Mouse (Mus musculus): ENCODE measurements around the gene Nckap1l. TPM values are rescaled to one million over a fixed set of nuclear protein-coding genes. Genes with fewer than 3 reads are reported as not detected.
"Not testable (repeated sequence)": the region's sequence is repeated elsewhere in the genome, so short reads cannot be mapped to it uniquely, and the experiment has no call there.

The Nckap1l gene
- polyA plus RNA-seq (2015; fragmentation: Nextera tagmentation; extraction: Ambion mirVana), result 1.9 and 2.0 TPM in 2 replicates

DNA sequence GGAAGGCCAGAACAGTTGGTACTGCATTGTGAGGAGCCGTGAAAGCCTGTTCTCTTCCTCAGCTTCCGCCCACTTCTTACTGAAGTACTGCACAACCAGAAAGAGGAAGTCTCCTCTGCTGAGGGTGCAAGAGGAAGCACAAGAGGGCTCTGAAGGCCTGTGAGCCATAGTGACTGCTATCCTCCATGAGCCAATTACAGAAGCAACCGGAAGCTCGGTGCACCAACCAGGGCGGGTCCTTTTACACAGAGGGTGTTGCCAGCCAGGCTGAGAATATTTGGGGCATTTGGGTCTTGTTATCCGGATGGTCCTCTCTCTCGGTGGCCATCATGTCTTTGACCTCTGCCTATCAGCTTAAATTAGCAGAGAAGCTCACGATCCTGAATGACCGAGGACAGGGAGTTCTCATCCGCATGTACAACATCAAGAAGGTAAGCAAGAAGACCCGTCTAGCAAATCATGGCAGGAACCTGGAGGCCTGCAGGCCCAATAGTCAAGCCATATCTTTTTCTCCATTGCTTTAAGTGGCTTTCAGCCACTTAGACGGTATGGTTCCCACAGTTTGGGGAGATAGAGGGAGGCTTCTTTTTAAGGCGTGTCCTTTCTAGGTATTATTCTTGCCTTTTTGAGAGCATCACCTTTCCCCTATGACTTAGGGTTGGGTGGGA, at the start of gene Nckap1l:
Gene Nckap1l (plus strand): TSS at position 244 of the 668 bp plus-strand sequence.
- Histone ChIP-seq H3K27ac (replicated peaks) (no peak within 1 kb of the TSS), H3K4me3 (no peak within 1 kb of the TSS), H3K4me1 (replicated peaks) (no peaks in the 10 kb centered on the region), H3K9me3 (no peaks in the 10 kb centered on the region), H3K36me3 (no peaks in the 10 kb centered on the region), H3K27me3 (no peaks in the 10 kb centered on the region), H3K4me2 (no peak within 1 kb of the TSS), H3K9ac (no peak within 1 kb of the TSS)
- 93% methylated on average over 13 of the region's 13 CpGs for WGBS
- ATAC-seq (ENCODE audit: low FRiP score, low read depth), result no peak

DNA sequence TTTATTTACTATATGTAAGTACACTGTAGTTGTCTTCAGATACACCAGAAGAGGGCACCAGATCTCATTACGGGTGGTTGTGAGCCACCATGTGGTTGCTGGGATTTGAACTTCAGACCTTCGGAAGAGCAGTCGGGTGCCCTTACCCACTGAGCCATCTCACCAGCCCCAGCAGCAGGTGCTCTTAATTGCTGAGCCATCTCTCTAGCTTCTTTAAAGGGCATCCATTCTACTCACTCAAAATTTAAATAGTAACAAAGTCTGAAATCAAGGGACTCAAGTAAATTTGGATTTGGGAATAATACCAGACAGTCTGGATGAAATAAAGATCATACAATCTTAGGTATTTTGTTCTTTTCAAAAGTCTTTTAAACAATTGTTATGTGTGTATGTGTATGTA, 48.0 kb upstream of the Nckap1l start:
- ATAC-seq (ENCODE audit: low FRiP score, low read depth); H3K9ac ChIP-seq: not testable (repeated sequence)
- WGBS, result 87% methylated on average over 2 of the region's 3 CpGs

DNA sequence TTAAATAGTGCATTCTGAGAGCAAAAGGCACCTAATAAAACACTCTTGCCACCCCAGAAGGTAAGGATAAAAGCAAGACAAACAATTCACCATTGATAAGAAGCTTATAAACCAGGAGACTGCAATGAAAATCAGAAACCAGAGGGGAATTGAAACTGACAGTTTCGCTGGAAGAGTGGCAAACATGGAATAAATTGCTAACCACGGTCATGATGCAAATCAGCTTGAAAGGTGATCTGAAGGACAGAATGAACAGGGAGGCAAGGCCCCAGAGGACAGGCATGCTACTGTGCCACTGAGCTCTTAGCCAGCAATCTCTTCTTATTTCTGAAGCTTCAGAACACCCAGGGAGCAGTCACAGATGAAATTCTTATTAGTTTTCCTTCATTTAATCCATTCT, 26.6 kb upstream of the Nckap1l start:
- H3K9me3 ChIP-seq, result no peaks in the 10 kb centered on the region
- H3K4me3 ChIP-seq, result no peak overlapping the region
- ATAC-seq (ENCODE audit: low FRiP score, low read depth), result no peak
- H3K27ac ChIP-seq (replicated peaks), result no peak overlapping the region
- no peaks in the 10 kb centered on the region for H3K36me3 ChIP-seq
- H3K4me1 ChIP-seq (replicated peaks), result no peaks in the 10 kb centered on the region
- H3K4me2 ChIP-seq, result no peak overlapping the region
- H3K9ac ChIP-seq, result no peak overlapping the region
- H3K27me3 ChIP-seq, result no peaks in the 10 kb centered on the region
- 48% methylated on average over 2 of the region's 2 CpGs for WGBS

More for the DNA sequence above, 48.0 kb upstream of the Nckap1l start:
- H3K4me1 ChIP-seq (replicated peaks); H3K27ac ChIP-seq (replicated peaks); H3K9me3 ChIP-seq; H3K36me3 ChIP-seq; H3K4me3 ChIP-seq; H3K27me3 ChIP-seq; H3K4me2 ChIP-seq: not testable (repeated sequence)

DNA sequence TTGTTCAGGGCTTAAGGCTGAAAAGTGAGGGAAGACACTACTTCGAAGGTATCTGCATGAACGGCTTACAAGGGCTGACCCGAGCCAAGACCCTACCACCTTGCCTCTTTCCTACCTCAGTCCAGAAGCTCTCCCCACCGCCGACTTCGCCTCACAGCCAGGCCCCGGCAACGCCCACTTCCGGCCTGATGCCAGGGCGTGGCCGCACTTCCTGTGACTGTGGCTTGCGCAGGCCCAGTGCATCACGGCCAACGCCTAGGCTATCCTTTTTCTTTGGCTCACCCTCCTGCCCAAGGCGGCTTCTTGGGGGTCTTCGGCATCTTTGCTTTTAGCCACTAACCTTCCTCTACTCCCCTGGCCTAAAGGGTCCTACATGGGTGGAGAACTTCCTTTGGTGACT, 23.4 kb upstream of the Nckap1l start, which contains the start of gene Gtsf1:
Gene Gtsf1 (minus strand): TSS at position 230 of the 400 bp plus-strand sequence.
- no peak for ATAC-seq (ENCODE audit: low FRiP score, low read depth)
- no peak within 1 kb of the TSS for H3K27ac ChIP-seq (replicated peaks)
- H3K27me3 ChIP-seq, result no peaks in the 10 kb centered on the region
- H3K9ac ChIP-seq, result no peak within 1 kb of the TSS
- H3K4me3 ChIP-seq, result no peak within 1 kb of the TSS
- H3K4me2 ChIP-seq, result no peak within 1 kb of the TSS
- H3K4me1 ChIP-seq (replicated peaks), result no peaks in the 10 kb centered on the region
- H3K9me3 ChIP-seq, result no peaks in the 10 kb centered on the region
- WGBS, result 95% methylated on average over 16 of the region's 16 CpGs
- no peaks in the 10 kb centered on the region for H3K36me3 ChIP-seq

DNA sequence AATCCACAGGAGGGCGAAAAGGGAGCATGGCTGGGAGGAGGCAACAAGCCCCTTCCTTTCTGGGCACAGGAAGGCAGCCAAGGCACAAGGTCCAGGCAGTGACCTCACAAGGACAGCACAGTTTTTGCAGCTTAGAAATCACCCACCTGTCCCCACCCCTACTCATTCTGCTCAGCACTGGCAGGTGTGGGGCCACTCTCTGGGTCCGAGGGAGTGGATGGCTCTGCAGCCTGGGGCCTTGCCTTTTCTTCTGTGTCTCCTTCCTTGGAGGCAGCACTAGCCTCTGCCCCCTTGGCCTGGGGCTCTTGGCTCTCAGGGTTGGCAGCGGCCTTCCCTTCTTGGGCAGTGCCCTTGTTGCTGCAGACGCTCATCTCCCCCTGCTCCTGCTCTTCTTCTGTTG, 7.6 kb upstream of the Nckap1l start:
- not testable (repeated sequence) for H3K4me1 ChIP-seq (replicated peaks); H3K9me3 ChIP-seq; H3K4me3 ChIP-seq; H3K27me3 ChIP-seq; H3K27ac ChIP-seq (replicated peaks); H3K9ac ChIP-seq; ATAC-seq (ENCODE audit: low FRiP score, low read depth); H3K36me3 ChIP-seq; H3K4me2 ChIP-seq
- 89% methylated on average over 4 of the region's 4 CpGs for WGBS

DNA sequence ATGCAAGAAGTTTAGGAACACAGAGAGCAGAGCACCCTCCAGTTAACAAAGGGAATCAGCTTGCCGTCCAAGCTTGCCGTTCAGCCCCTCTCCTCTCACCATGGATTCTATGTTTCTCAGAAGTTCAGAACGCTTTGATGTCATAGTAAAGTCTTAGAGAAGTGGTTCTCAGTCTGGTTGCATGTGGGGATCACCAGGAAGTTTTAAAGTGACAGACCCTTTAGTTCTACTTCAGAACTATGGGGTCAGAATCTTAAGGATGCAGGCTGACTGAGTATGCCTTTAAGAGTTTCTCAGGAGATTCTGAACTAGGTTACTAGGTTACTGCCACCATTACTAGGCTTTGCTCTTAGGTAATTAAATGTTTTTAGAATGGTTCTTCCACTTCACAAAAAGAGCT, 5.2 kb upstream of the Nckap1l start, which contains the start of gene Gtsf2:
Gene Gtsf2 (minus strand): TSS at position 101 of the 400 bp plus-strand sequence.
- ATAC-seq (ENCODE audit: low FRiP score, low read depth), result no peak
- H3K9ac ChIP-seq, result no peak within 1 kb of the TSS

DNA sequence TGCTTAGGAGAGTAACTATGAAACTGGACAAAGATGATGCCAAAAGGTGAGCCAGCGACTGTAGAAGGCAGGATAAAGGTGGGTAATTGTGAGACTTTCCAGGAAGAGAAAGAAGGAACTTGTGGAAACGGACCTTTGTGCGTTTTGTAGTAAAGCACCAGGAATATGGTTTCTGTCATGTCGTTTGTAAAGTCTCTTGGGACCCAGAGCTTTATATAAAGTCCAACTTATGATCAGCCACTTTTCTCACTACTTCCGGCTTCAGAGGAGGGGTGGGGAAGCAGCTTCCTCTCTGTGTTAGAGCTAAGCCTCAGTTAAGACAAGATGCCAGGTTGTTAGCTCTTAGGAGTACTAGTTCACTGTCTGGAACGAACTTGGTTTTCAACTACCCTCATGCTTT, 855 bp downstream of the Nckap1l start:
- H3K27ac ChIP-seq (replicated peaks), result no peak overlapping the region
- no peak overlapping the region for H3K4me3 ChIP-seq
- no peaks in the 10 kb centered on the region for H3K4me1 ChIP-seq (replicated peaks)
- no peak overlapping the region for H3K4me2 ChIP-seq
- no peaks in the 10 kb centered on the region for H3K27me3 ChIP-seq
- H3K36me3 ChIP-seq, result no peaks in the 10 kb centered on the region
- H3K9ac ChIP-seq, result no peak overlapping the region
- H3K9me3 ChIP-seq, result no peaks in the 10 kb centered on the region
- ATAC-seq (ENCODE audit: low FRiP score, low read depth), result no peak
- WGBS, result 90% methylated on average over 6 of the region's 6 CpGs

More for the DNA sequence above, 5.2 kb upstream of the Nckap1l start, which contains the start of gene Gtsf2:
- no peaks in the 10 kb centered on the region for H3K9me3 ChIP-seq
- no peaks in the 10 kb centered on the region for H3K27me3 ChIP-seq
- H3K4me1 ChIP-seq (replicated peaks), result no peaks in the 10 kb centered on the region
- no peak within 1 kb of the TSS for H3K4me3 ChIP-seq
- H3K27ac ChIP-seq (replicated peaks), result no peak within 1 kb of the TSS
- no peak within 1 kb of the TSS for H3K4me2 ChIP-seq
- 24% methylated on average over 3 of the region's 3 CpGs for WGBS
- no peaks in the 10 kb centered on the region for H3K36me3 ChIP-seq

DNA sequence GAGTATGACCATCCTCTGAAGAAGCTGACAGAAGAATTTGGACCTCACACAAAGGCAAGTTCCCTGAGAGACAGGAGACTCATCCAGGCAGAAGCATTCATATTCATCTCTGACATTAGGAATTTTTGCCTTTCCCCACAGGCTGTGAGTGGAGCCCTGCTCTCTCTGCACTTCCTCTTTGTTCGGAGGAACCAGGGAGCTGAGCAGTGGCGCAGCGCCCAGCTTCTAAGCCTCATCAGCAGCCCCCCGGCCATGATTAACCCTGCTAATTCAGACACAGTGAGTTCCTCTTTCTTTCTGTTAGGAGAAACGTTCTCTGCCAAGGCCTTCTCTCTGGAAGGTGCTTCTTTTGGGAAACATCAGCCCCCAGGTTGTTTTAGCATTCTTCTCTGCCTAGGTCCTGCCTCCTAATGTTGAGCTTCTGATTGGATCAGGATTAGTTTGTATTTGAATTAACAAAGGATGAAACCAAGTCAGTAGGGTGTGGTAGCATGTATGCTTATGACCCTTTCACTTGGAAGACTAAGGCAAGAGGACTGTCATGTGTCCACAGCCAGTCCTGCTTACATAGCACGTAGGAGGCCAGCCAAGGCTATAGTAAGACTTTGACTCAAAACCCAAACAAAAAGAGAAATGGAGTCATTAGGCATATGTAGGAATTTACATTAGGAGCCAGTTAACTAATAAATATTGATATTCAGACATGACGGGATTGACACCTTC, 9.1 kb downstream of the Nckap1l start:
- WGBS, result 67% methylated on average over 7 of the region's 7 CpGs
- Histone ChIP-seq H3K4me1 (replicated peaks) (no peaks in the 10 kb centered on the region), H3K36me3 (no peaks in the 10 kb centered on the region), H3K27ac (replicated peaks) (no peak overlapping the region), H3K9me3 (no peaks in the 10 kb centered on the region), H3K27me3 (no peaks in the 10 kb centered on the region), H3K4me2 (no peak overlapping the region), H3K4me3 (no peak overlapping the region), H3K9ac (no peak overlapping the region)
- no peak for ATAC-seq (ENCODE audit: low FRiP score, low read depth)

DNA sequence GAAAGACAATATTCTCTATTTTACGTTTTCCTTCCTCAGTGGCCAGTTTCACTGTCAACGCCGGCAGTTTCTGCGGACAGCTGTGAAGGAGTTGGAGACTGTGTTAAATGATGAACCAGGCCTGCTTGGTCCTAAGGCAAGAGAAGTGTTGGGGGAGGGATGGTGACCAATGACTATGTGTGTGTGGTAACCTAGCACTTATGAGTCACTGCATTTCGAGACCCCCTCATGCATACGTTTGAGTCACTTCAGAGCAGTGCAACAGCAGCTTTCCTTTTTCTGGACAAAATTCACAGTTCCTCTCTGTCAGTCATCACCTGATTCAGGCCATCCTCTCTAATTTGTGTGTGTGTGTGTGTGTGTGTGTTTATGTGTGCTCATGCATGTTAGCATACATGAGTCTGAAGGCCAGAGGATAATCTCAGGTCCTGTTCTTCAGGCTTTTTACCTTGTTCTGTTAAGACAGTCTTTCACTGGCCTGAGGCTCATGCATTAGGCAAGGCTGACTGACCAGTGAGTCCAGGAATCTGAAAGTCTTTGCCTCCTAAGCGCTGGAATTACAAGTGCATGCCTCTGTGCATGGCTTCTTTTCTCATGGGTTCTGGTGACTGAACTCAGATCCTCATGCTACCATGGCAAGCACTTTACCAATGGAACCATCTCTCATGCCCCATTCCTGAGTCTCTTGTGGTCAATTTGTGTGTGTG, 18.0 kb downstream of the Nckap1l start:
- Histone ChIP-seq H3K9me3 (no peaks in the 10 kb centered on the region), H3K36me3 (no peaks in the 10 kb centered on the region), H3K4me2 (no peak overlapping the region), H3K4me1 (replicated peaks) (no peaks in the 10 kb centered on the region), H3K27ac (replicated peaks) (no peak overlapping the region), H3K9ac (no peak overlapping the region), H3K27me3 (no peaks in the 10 kb centered on the region), H3K4me3 (no peak overlapping the region)
- no peak for ATAC-seq (ENCODE audit: low FRiP score, low read depth)
- 80% methylated on average over 7 of the region's 7 CpGs for WGBS

DNA sequence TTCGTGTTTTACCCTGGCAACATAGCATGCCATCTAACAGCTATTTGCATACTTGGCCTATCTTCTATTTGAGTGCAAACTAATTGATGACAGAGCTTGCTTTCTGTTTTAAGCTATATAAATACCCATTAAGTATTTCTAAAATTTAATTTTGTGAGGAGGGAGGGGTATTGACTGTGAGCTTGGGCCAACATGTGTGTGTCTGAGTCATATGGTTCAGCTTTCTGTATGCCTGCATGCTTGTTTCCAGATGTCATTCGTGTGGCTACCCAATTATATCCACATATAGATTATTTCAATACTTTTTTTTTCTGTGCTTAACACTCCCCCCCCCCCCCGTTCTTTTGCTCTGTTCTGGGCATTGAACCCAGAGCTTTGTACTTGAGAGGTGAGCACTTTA, 18.7 kb downstream of the Nckap1l start:
- WGBS, result 53% methylated on average over 3 of the region's 3 CpGs
- Histone ChIP-seq H3K27me3 (no peaks in the 10 kb centered on the region), H3K9me3 (no peaks in the 10 kb centered on the region), H3K4me2 (no peak overlapping the region), H3K4me1 (replicated peaks) (no peaks in the 10 kb centered on the region), H3K9ac (no peak overlapping the region), H3K36me3 (no peaks in the 10 kb centered on the region), H3K27ac (replicated peaks) (no peak overlapping the region), H3K4me3 (no peak overlapping the region)
- ATAC-seq (ENCODE audit: low FRiP score, low read depth), result no peak

DNA sequence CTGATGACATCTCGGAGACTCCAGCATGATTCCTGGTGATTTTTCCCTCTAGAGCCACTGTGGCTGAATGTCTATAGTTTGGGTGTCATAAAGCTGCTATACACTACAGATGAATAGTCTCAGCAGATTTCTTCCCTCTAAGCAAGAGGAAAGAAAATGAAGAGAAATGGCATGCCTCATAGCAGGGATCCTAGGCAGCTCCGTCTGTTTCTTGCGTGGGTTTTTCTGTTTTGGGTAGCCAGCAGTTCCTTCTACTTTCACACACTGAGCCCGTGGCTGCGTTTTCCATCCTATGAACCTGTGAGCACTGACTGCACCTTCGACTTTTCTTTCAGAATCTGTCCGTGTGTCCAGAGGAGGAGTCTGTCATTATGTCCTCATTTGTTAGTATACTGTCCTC, 19.6 kb downstream of the Nckap1l start:
- ATAC-seq (ENCODE audit: low FRiP score, low read depth), result no peak
- WGBS, result 89% methylated on average over 7 of the region's 7 CpGs
- H3K27me3 ChIP-seq, result no peaks in the 10 kb centered on the region

DNA sequence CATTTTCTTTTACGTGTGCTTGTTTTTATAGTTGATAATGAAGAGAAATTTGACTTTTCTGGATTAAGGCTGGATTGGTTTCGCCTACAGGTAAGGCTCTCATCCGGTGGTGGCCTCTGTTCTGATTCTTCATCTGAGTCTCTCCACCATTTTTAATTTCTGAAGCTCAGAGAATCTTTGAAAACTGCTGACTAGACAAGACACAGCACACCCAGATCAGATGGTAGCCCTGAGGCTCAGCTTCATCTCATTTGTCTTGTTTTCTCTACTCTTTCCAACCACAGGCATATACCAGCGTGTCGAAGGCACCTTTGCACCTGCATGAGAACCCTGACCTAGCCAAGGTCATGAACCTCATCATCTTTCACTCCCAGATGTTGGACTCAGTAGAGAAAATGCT, 20.2 kb downstream of the Nckap1l start:
- ATAC-seq (ENCODE audit: low FRiP score, low read depth), result no peak
- Histone ChIP-seq H3K27me3 (no peaks in the 10 kb centered on the region), H3K9ac (no peak overlapping the region), H3K4me2 (no peak overlapping the region), H3K9me3 (no peaks in the 10 kb centered on the region), H3K4me3 (no peak overlapping the region), H3K27ac (replicated peaks) (no peak overlapping the region), H3K4me1 (replicated peaks) (no peaks in the 10 kb centered on the region), H3K36me3 (no peaks in the 10 kb centered on the region)
- 93% methylated on average over 5 of the region's 5 CpGs for WGBS

More for the DNA sequence above, 19.6 kb downstream of the Nckap1l start:
- Histone ChIP-seq H3K9ac (no peak overlapping the region), H3K4me3 (no peak overlapping the region), H3K36me3 (no peaks in the 10 kb centered on the region), H3K4me2 (no peak overlapping the region), H3K9me3 (no peaks in the 10 kb centered on the region), H3K4me1 (replicated peaks) (no peaks in the 10 kb centered on the region), H3K27ac (replicated peaks) (no peak overlapping the region)

Data from hindbrain, embryonic 15.5 days (tissue).